Mouse (Mus musculus): Measurements from ENCODE around the gene Evx2.

The Evx2 gene

DNA sequence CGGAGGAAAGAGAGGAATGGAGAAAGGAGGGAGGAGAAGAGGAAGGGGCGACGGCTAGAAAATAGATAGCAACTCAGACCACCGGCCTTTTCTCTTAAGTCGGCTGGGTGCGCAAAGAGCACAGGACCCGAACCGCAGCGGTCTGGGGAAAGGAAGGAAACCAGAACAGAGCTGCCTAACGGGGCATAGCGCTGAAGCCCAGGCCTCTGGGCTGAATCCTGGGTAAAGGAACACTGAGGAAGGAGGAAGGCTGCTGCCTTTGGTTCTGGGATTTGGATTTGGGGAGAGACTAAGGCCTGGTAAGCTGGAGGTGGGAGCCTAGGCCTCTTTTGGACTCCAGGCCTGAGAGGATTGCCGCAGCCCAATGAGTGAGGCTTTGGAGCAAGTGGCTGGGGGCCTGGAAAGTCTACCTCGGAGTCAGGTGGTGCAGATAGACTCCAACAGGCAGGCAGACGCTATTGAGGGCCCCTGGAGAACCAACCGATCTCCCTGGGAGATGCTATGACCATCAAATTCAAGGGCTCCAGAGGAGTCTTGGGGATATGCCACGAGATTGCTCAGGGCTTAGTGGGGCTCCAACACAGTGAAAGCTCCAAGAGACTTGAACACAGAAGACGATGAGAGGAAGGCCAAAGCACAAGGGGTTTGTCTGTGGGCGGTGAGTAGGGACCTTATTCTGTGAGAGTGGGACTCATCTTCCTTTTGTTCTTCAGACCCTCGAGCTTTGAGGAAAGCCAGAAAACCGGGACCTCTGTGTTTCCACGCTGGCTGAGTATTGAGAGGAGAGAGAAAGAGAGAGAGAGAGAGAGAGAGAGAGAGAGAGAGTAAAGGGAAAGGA, 21.4 kb upstream of the Evx2 start:
- no peak for DNase-seq (ENCODE audit: low spot score)

DNA sequence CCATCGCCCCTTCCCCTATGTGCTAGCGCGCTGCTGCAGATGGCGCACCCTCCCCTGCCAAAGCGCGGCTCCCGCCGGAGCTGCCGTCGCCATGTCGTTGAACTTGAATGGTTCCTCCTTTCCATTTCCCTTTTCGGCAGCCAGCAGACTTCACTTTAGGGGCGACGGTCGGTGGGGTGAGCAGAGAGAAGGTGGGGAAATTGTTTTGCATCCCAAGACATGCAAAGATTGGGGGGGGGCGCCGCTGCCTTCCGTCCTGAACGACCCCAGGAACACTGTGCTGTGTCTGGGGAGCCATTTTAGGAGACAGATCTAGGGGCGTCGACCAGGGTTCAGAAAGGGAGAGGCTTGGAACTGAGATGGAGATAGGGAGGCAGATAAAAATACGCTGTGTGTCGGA, 20.6 kb upstream of the Evx2 start:
- no peak for DNase-seq (ENCODE audit: low spot score)

DNA sequence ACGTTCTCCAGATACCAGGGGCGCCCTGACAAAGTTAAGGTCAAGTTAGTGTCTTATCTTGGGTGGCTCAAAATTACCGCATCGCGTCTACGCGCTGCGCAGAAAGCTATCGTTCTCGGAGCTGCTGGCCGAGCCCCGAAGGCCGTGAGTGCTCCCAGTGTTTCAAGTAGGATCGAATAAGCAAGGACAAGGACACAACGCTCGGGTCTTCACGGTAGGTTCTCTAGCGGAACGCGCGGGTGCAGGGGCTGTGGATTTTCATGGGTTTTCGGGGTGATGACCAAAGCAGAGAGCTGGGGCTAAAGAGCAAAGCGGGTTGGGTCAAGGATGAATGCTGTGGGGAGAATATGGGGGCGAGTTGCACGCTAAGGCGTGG, 20.2 kb upstream of the Evx2 start:
- DNase-seq (ENCODE audit: low spot score): no peak

DNA sequence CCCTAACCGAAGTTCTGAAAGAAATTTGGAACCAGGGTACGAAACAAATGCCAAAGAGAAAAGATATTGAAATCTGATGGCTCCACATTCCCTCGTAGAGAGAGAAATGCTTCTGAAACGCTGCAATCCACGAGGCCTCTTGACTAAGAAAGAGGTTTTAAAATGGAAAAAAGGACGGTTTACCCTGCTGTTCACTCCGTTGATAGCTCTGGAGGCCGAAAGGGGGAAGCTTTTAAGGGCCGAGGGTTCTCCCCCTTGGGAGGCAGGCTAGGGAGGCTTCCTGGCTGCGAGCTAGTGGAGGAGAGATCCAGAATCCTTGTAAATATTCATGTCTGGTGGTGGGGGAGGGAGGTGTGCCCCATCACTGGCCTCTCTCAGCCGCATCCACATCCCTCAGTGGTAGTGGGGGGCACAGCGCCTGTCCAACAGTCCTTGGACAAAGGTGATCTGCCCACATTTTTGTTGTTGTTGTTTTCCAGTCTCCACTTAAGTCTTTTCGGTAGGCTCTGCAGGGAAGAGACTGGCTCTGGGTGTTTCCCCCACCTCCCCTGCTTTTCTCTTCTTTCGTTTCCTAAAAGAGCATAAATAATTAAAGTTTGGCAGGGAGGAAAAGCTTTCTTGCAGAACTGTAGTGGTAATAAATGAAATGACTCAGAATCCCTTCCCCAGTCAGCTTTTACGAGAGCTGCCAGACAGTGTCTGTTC, 19.7 kb upstream of the Evx2 start, which contains the start of gene Hoxd11:
Hoxd11 (plus strand) TSS at position 667 of the 705 bp plus-strand sequence.
- no peak for DNase-seq (ENCODE audit: low spot score)

DNA sequence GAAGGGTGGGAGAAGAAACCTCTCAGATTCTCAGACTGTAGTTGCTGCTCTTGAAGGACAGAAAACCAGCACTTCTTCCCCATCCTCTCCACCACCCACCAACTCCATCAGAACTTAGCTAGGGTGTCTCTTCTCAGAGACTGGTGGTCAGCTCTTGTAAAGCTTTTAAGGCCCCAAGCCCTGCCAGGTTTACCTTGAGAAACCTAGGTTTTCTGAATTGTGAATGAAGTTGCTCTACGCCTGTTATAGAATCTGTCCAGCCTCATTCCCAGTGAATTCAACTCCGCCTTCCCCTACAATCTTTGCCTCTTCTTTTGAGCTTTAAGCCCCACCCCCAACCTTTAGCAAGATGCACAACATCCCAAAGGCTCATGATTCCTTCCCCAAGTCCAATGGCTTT, 17.7 kb upstream of the Evx2 start:
- no peak for DNase-seq (ENCODE audit: low spot score)

DNA sequence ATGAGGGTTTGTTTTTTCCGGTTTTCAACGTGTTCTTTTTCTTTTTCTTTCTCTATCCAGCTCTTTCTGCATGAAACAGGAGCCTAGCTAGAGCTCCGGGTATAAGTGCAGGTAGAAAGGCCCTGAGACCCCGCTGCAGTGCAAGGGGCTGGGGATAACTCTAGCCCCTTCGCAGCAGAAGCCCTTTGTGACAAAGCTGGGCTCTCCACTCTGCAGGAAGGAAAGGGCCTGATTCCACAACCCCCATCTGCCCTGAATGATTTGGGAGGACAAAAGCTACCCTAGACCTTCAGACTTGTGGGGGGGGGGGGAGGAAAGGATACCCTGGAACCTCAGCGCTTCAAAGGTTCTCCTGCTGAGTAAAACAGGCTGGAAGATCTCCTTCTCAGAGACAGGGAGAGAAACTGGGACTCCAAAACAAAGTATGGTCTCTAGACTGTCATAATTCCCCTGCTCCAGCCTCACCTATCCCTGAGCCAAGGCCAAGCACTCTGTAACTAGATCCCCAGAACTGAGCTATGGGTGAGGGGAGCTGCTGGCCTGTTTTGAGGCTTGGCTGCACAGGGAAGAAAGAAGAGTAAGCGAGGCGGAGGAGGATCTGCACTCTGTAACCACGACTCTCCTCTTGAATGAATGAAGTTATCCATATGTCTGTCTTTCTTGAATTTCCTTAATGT, 17.2 kb upstream of the Evx2 start:
- DNase-seq (ENCODE audit: low spot score): no peak

DNA sequence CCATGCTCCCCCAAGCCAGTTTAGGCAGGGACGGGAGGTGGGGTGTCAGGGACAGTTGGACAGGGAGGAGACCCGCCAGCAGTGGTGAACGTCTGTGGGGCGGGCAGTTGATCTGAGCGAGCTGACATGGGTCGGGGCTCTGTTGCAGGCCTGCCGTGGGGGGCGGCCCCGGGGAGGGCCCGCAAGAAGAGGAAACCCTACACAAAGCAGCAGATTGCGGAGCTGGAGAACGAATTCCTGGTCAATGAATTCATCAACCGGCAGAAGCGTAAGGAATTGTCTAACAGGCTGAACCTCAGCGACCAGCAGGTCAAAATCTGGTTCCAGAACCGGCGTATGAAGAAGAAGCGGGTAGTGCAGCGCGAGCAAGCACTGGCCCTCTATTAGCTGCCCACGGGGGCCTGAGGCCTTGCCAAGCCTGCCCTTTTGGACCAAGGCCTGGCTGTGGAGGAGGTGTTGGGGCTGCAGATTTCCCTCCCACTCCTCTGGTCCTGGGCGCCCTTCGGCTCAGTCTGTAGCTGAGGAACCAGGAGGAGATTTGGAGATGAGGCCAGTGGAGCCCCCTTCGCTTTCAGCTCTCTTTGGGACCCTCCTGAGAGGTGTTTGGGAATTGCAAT, 16.4 kb upstream of the Evx2 start:
- no peak for DNase-seq (ENCODE audit: low spot score)

DNA sequence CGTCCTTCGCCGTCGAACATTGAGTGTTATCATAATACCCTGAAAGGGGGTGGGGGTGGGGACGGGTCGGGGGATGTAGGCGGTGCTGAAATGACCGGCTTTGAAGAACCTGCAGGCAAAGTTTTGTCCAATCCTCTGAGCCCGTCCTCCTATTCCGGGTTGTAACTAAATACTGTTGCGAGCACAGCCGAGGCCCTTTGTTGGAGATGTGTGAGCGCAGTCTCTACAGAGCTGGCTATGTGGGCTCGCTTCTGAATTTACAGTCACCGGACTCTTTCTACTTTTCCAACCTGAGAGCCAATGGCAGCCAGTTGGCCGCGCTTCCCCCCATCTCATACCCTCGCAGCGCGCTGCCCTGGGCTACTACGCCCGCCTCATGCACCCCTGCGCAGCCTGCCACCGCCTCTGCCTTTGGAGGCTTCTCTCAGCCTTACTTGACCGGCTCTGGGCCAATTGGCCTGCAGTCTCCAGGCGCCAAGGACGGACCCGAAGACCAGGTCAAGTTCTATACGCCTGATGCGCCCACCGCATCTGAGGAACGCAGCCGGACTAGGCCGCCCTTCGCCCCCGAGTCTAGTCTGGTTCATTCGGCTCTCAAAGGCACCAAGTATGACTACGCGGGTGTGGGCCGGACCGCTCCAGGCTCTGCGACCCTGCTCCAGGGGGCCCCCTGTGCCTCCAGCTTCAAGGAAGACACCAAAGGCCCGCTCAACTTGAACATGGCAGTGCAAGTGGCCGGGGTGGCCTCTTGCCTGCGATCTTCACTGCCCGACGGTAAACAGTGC, 15.7 kb upstream of the Evx2 start, which contains the start of gene Hoxd12:
Hoxd12 (plus strand) TSS at position 133 of the 785 bp plus-strand sequence.
- DNase-seq (ENCODE audit: low spot score): no peak

DNA sequence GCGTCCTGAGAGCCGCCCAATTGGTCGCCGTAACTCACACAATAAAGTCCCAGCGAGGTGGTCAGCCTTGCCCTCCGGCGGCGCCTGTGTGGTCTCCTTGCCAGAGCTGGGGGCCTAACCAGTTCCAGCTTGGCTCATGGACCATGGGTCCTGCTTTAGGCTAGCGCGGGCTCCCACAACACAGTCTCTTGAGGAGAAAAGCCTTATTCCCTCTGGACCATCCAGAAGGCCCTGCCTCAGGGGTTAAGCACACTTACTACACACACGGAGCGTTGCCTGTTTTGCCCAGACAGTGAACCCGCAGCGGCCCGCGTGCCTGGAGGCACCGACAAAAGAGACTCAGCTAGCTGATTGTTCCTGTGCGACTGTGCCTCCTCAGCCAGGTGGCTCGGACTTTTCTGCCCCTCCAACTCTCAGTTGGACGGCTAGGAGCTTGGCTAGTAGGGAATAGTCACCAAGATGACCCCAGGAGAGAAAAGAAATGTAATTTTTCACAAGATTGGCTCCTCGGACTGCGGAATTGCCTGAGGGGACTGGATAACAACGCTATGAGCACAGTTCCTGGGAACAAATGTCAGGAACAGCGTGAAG, 14.6 kb upstream of the Evx2 start:
- no peak for DNase-seq (ENCODE audit: low spot score)

DNA sequence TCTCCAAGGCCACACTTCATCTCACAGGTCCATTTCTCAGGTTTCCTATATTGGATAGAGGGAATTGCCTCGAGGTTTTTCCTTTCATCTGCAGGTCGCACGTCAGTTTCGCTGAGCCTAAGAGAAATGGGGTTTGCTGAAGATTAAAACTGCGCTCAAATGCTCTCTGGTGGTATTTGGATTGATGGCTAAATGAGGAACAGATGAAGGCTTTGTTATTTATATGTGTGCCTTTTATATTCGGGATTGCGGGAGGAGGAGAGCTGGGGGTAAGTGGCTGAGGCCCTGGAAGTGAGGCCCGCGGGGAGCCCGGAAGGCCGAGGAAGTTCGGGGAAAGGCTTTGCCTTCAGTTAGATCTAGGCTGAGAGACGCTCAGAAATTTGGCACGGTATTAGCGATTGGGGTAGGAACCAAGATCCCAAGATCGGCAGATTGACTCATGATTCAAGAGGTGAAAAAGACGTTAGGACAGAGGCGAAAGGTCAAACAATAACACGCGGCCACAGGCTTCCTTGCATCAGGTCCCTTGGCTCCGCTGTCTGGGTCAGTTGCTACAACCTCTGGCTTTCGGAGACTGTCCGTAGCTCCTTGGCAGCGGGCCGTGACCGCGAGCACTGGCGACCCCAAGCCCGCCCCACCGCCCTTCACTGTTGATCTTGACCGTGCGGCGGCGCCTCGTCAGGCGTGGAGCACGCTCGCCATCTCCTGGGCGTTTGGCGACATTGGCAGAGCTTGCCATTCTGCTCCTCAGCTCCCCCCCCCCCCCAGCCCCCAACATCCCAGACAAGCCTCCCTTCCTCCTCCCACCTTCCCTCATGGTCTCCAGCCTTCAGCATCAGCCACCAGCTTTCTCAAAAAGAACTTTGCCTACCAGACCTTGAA, 13.4 kb upstream of the Evx2 start:
- DNase-seq (ENCODE audit: low spot score): no peak

DNA sequence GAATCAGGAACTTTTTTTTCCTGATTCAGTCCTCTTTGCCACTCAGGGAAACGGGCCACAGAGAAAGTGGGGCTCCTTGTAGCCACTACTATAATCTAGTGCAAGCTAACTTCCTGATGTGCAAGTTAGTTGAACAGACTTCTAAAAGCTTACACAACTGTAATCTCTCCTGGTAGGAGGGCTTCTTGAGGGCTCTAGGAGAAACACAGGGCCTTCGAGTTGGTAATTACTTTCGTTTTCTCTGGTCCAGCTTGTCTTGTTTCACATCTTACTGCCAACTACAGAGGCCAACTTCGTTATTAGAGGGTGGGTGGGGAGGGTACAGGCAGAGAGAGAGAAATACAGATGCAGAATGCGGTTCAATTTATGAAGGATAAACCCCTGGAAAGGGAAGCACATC, 12.5 kb upstream of the Evx2 start:
- DNase-seq (ENCODE audit: low spot score): no peak

DNA sequence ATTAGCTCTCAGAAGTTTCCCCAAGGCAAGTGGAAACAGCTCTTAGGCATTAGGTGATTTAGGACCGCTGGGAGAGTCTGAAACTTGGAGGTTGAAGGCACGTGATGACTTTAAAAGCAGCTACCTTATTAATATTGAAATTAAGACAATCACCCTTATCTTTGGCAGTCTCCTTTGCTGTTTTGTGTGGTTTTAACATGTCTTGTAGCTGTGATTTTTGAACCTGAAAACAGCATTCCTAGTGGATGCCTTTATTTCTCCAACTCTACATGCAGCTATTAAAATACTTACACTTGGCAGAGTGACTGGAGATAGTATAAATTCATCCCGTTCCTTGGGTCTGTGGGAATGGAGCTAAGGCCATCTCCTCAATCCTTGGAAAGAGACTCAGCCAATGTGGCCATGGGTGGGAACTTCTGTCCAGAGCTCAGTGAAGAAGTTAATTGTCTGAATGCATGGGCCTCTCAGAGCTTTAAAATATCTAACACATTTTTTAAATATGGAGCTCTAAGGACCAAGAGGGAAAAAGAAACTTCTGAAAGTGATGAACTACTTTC, 11.4 kb upstream of the Evx2 start:
- no peak for DNase-seq (ENCODE audit: low spot score)

DNA sequence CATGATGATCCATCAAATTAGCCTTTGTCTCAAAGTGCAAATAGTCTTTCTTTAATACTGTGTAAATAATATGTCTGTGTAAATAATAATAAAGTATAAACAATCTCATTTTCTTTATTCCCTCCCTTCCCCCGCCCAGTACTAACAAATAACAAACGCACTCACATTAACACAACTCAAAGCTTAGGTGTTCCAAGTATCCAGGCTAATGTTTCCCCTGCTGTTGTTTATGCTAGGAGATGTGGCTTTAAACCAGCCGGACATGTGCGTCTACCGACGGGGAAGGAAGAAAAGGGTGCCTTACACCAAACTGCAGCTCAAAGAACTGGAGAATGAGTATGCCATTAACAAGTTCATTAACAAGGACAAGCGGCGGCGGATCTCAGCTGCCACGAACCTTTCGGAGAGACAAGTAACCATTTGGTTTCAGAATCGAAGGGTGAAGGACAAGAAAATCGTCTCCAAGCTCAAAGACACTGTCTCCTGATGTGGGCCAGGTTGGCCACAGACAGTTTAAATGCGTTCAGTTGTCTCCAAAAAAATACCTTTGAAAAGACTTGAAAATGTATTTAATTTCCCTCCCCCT, 10.4 kb upstream of the Evx2 start:
- no peak for DNase-seq (ENCODE audit: low spot score)

DNA sequence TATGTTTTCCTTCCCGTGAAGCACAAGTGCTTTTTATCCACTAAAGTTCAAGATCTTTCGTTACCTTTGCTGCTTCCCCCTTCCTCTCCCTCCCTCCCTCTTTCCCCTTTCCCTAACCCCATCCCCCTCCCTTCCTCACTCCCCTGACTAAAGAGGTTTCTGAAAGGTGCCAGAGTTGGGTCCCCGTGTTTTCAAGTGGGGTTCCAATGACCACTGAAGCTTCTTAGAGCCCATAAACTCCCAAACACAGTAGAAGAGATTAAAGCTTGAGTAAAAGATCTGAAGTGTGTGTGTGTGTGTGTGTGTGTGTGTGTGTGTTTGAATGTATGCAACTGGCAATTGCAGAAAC, 9.8 kb upstream of the Evx2 start:
- DNase-seq (ENCODE audit: low spot score): no peak

DNA sequence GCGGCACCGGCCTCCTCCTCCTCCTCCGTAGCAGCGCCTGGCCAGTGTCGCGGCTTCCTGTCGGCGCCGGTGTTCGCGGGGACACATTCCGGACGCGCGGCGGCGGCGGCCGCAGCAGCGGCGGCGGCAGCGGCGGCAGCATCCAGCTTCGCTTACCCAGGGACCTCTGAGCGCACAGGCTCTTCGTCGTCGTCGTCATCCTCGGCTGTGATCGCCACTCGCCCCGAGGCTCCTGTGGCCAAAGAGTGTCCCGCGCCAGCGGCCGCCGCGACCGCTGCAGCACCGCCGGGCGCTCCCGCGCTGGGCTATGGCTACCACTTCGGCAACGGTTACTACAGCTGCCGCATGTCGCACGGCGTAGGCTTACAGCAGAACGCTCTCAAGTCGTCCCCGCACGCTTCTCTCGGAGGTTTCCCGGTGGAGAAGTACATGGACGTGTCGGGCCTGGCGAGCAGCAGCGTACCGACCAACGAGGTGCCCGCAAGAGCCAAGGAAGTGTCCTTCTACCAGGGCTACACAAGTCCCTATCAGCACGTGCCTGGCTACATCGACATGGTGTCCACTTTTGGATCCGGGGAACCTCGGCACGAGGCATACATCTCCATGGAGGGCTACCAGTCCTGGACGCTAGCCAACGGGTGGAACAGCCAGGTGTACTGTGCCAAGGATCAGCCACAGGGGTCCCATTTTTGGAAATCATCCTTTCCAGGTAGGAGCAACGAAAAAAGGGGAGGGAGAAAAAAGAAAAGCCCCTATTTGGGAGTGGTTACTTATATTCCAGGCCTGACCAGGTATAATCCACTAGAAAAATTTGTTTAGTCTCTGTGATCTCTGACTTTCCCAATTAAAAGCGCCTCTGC, 9.2 kb upstream of the Evx2 start:
- DNase-seq (ENCODE audit: low spot score): no peak

DNA sequence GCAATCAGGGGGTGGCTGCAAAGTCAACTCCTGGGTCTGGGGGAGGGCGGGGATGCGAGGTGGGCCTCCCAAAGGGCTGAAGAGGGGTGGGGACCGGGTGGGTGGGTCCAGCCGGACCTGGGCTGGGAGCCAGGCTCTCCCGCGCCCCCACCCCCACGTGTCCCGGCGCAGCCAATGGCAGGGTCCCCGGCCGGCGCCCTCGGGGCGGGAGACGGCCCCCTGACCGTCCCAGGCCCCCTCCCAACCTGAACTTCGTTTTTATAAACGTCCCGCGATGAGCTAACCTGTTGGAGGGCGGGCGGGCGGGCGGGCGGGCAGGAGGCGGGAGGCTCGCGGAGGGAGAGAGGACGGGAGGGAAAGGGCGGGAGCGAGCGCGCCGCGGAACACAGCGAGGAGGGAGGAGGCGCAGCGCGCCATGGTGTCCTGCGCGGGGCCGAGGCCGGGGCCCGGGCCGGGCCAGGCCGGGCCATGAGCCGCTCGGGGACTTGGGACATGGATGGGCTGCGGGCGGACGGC, 8.5 kb upstream of the Evx2 start, which contains the start of gene Hoxd13:
Hoxd13 (plus strand) TSS at position 469 of the 516 bp plus-strand sequence.
- no peak for DNase-seq (ENCODE audit: low spot score)

DNA sequence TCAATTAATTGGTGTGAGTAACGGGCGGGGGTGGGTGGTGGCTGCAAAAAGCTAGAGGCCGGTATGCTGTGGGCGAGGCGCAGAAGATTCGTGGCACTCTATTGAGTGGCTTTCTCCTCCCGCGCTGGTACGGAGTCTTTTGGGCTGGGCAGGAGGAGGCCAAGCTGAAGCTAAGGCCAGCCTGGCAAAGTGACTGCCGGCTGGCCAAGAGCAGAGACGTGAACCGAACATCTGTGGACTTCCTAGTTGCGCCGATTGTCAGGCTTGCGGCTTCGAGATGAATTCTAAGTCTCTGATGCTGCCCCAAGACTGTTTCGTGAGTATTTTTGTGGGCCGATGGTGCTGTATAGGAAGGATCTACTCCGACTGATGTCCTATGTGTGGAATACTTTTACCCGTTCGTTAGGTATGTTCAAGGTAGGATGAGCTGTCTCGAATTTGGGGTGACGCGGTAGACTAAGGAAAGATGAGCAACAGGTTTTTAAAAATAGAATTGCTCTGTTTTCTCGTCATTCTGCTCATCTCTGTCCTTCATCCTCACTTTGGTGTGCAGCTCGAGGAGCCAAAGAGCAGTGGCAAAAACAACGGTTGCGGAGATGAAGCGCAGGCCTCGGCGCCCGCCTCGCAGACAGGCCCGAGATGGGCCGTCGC, 8.0 kb upstream of the Evx2 start:
- DNase-seq (ENCODE audit: low spot score): no peak

DNA sequence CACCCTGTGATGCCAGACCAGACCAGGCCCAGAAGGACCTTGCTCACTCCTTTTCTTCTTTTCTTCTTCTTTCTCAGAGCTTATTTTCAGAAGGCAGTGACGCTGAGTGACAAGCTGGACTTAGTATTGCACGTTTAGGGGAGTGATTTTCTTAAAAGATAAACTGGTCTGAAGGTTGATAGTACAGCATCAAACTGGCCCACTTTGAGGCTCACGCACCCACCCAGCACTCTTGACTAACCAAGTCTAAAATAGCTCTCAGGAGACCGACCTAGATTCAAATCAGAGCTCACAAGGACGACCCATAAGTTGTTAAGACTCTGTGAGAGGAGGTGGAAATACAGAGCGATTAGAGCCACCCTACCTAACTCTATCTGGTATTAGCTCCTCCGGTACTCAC, 7.1 kb upstream of the Evx2 start:
- DNase-seq (ENCODE audit: low spot score): no peak

Measured in layer of hippocampus, adult 11-12 months (tissue).